Mouse (Mus musculus) forebrain, embryonic 14.5 days (tissue): ENCODE measurements at regions not wholly inside any gene's neighbourhood (a gene's known extent, or its start where the extent isn't known, plus 50 kb on each side); places are given as distances from the start of the nearest gene placed in this dataset.

Experiments
- ATAC-seq: fragments of 200-750 bp; cut with Nextera tagmentation; 2 replicates; pipeline ENCODE4 v1.8.0; 2017; ENCODE audit warnings: mild to moderate bottlenecking, moderate library complexity
- DNase-seq: peaks from one replicate; pipeline ENCODE4 v3.0.0-alpha.2; 2015; ENCODE audit warnings: low spot score
- H3K27ac ChIP-seq: fragments of 300-500 bp; sonication (generic); 2 replicates; pipeline ENCODE4 v1.5.1; 2014; ENCODE audit warnings: low read depth, mild to moderate bottlenecking, control low read depth, low read length, moderate library complexity
- H3K27me3 ChIP-seq: fragments of 300-500 bp; sonication (generic); replicated peaks from 2 replicates; pipeline ENCODE4 v1.6.1; 2014; ENCODE audit warnings: low read length, control low read depth, mixed read lengths; ENCODE audit not compliant: control insufficient read depth, insufficient read depth
- H3K36me3 ChIP-seq: fragments of 300-500 bp; sonication (generic); 2 replicates; pipeline ENCODE4 v1.6.1; 2014; ENCODE audit warnings: low read length, control low read depth; ENCODE audit not compliant: control insufficient read depth, insufficient read depth
- H3K4me1 ChIP-seq: fragments of 300-500 bp; sonication (generic); 2 replicates; pipeline ENCODE4 v1.6.1; 2014; ENCODE audit warnings: antibody characterized with exemption, low read length, control low read depth; ENCODE audit not compliant: control insufficient read depth, insufficient read depth
- H3K4me2 ChIP-seq: fragments of 300-500 bp; sonication (generic); 2 replicates; pipeline ENCODE4 v1.6.1; 2014; ENCODE audit warnings: mild to moderate bottlenecking, control low read depth, low read length
- H3K4me3 ChIP-seq: fragments of 300-500 bp; sonication (generic); 2 replicates; pipeline ENCODE4 v1.5.1; 2014; ENCODE audit warnings: low read depth, low read length, control low read depth
- H3K9ac ChIP-seq: fragments of 300-500 bp; sonication (generic); 2 replicates; pipeline ENCODE4 v1.6.1; 2014; ENCODE audit warnings: mild to moderate bottlenecking, low read length, control low read depth, moderate library complexity
- H3K9me3 ChIP-seq: fragments of 300-500 bp; sonication (generic); replicated peaks from 2 replicates; pipeline ENCODE4 v1.6.1; 2016; ENCODE audit warnings: low read length, control low read depth, mixed read lengths; ENCODE audit not compliant: control insufficient read depth
- WGBS: fragments of 180-500 bp; shearing (Covaris S2); extraction: QIAGEN DNeasy Blood & Tissue Kit; methylation state at CpG from one replicate; pipeline ENCODE4 v1.1.7; 2014; 5-methylcytosine and 5-hydroxymethylcytosine counted together

DNA sequence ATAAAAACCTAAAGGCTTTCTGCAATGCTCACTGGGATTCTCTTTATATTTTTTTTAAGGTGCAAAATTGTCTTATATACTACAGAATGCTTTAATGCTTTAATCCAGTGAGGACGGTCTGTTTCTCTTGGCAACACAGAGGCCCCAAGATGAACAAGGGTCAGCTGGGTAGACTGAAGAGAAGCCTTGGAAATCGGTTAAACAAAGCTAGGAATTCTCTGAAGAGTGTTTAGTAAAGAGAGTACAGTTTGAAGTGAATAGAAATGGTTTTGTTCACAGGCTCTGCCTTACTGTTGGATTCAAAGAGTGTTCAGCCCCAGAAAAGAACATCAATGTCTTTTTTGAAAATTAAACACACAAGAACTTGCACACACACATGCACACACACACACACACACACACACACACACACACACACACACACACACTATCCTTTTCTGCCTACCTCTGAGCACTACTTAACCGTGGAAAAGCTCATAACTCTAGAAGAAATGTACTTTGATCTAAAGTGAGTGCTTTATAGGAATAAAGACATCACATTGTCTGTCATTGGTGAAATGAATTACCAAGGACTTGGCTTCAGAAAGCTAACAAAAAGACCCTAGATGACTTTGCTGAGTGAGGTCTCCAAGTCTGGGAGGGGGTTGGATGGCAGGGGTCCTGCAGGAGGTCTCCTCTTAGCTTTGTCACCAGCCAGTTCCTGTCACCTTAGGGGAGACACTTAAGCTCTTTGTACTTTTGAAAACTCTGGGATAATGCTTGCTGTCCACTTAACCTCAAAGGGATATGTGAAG lies 201.5 kb downstream of the Cd47 start:
- peak; percentile 50 for DNase-seq
- ATAC-seq, result peak; percentile 64
- WGBS, result 30% methylated on average over 3 of the region's 3 CpGs

DNA sequence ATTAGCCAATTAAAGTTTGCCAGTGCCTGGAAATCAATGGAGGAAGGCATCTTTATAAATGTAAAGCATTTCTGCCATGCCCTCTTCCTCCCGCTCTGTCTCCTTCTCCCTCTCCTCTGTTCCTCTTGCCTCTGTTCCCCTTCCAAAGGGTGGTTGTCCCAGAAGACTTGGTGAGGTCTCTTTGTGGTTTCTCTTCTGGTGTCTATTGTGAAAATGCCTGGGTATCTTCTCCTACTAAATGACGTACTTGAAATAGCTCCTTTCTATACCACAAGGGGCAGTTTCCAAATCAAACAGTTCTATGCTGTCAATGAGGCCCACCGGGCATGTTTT lies 202.1 kb downstream of the Cd47 start:
- Histone ChIP-seq H3K36me3 (no peaks in the 10 kb centered on the region), H3K9me3 (no peaks in the 10 kb centered on the region), H3K4me1 (no peaks in the 10 kb centered on the region), H3K4me3 (no peak overlapping the region), H3K4me2 (no peak overlapping the region), H3K27me3 (no peaks in the 10 kb centered on the region), H3K27ac (no peak overlapping the region), H3K9ac (no peak overlapping the region)
- DNase-seq, result no peak
- WGBS, result 65% methylated on average over 3 of the region's 3 CpGs
- peak; percentile 56 for ATAC-seq

More for the DNA sequence above, 201.5 kb downstream of the Cd47 start:
- H3K36me3 ChIP-seq, result no peaks in the 10 kb centered on the region
- no peaks in the 10 kb centered on the region for H3K9me3 ChIP-seq
- no peaks in the 10 kb centered on the region for H3K27me3 ChIP-seq
- no peaks in the 10 kb centered on the region for H3K4me1 ChIP-seq
- H3K9ac ChIP-seq, result no peak overlapping the region
- no peak overlapping the region for H3K4me2 ChIP-seq
- H3K27ac ChIP-seq, result no peak overlapping the region
- no peak overlapping the region for H3K4me3 ChIP-seq

DNA sequence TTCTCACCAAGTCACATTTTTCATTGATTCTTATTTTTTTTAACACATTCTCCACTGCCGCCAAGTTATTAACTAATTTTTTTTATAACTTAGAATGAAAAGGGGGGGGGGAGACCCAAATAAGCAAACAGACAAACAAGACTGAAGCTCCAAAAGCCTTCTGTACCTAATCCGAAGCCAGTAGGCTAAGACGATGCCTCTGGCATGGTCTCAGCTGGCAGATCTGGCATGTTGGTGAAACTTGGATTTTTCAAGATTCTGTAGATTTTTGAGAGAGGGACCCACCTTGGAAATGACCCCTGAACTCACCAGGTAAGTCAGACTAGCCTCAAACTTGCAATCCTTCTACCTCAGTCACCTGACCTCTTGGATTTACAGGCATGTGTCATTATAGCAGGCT lies 208.7 kb downstream of the Cd47 start:
- Histone ChIP-seq H3K4me1 (no peaks in the 10 kb centered on the region; the same call in 1 of the 2 replicates), H3K27me3 (no peaks in the 10 kb centered on the region), H3K9me3 (no peaks in the 10 kb centered on the region), H3K36me3 (no peaks in the 10 kb centered on the region), H3K27ac (no peak overlapping the region), H3K4me2 (no peak overlapping the region), H3K4me3 (no peak overlapping the region), H3K9ac (no peak overlapping the region)
- ATAC-seq (no peak), DNase-seq (no peak)
- 87% methylated on average over 3 of the region's 3 CpGs for WGBS

DNA sequence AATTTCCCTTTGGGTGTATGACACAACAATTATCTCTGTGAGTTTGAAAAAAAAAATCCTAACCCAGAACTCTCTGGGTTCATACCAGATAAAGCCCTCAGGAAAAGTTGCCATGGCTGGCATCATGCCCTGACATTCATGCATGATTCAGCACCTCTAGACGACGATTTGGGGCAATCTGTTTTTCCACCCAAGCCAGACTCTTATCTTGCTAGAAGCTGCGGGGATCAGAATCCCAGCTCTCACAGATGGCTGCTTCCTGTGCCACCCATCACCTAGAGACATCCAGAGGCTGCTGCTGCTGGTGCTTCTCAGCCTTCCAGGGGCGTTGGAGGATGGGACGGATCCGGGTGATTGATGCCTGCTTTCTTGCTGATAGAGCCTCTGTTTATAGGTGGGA lies 209.2 kb downstream of the Cd47 start:
- H3K9me3 ChIP-seq, result no peaks in the 10 kb centered on the region
- 56% methylated on average over 6 of the region's 6 CpGs for WGBS
- no peaks in the 10 kb centered on the region; the same call in 1 of the 2 replicates for H3K4me1 ChIP-seq
- ATAC-seq (peak; percentile 67; the same call in 1 of the 2 replicates), DNase-seq (peak; percentile 77)
- no peak overlapping the region for H3K27ac ChIP-seq
- H3K36me3 ChIP-seq, result no peaks in the 10 kb centered on the region
- H3K9ac ChIP-seq, result no peak overlapping the region
- no peaks in the 10 kb centered on the region for H3K27me3 ChIP-seq
- H3K4me3 ChIP-seq, result no peak overlapping the region
- no peak overlapping the region for H3K4me2 ChIP-seq

DNA sequence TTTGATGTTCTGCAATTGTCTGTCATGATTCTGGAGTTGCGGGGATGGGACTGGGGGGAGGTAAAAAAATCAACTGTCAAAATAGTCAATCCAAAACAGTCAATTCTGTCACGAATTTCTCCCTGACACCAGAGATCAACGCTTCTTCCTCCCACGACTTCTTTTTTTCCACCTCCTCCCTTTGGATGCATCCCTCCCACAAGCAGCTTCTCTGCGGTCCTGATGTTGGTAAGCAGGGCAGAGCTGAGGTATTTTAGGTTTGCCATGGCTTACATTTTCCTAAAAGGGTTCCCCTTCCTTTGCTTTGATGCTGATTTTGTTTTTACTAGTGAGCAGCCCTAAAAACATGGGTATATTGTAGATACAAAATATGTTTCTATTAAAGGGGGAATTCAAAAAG lies 209.7 kb downstream of the Cd47 start:
- Histone ChIP-seq H3K4me3 (no peak overlapping the region), H3K4me2 (no peak overlapping the region), H3K4me1 (no peaks in the 10 kb centered on the region; the same call in 1 of the 2 replicates), H3K27ac (no peak overlapping the region), H3K27me3 (no peaks in the 10 kb centered on the region), H3K36me3 (no peaks in the 10 kb centered on the region), H3K9me3 (no peaks in the 10 kb centered on the region), H3K9ac (no peak overlapping the region)
- DNase-seq, result no peak
- WGBS, result 76% methylated on average over 5 of the region's 5 CpGs
- no peak for ATAC-seq

DNA sequence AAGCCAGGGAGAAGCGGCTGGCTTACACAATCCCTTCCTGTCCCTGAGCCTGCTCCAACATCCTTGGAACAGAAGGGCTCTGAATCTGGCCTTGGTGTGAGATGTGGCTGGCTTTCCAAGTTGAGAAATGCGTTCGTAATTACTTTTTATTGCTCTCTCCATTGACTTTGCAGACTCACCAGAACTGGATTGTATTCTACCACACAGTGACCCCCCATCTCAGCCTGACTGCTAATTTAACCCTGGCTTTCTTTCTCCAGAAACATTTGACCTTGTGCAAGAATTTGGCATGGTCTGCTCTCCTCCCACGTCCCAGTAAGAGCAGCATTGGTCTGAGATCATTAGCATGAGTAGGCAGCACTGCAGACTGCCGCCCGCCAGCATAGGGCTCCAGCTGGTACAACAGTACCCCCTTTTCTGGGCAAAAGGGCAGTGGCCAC lies 210.2 kb downstream of the Cd47 start:
- no peak overlapping the region for H3K9ac ChIP-seq

DNA sequence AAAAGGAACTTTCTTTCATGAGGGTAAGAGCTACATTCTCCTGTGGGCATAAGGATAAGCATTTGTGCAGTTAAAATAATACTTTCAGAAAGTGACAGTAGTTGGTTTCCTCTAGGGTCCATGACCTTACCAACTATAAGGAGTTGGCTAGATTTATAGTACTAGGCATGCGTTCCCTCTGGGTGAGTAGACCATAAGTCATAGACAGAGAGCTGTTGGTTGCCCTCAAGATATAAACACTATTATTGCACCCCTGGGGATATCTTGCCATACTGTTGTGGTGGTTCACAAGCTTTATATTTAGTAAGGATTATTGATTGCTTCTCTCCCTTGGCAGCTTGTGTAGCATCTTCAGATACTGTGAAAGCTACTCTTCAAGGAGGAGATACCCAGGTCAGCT lies 223.6 kb downstream of the Cd47 start:
- H3K4me1 ChIP-seq, result peaks cover 7% of the 10 kb centered on the region; the same call in 1 of the 2 replicates
- H3K9me3 ChIP-seq, result no peaks in the 10 kb centered on the region
- ATAC-seq (no peak), DNase-seq (no peak)
- no peak overlapping the region for H3K4me2 ChIP-seq
- no peak overlapping the region for H3K9ac ChIP-seq
- H3K4me3 ChIP-seq, result no peak overlapping the region
- no peaks in the 10 kb centered on the region for H3K36me3 ChIP-seq
- H3K27me3 ChIP-seq, result no peaks in the 10 kb centered on the region
- WGBS, result 100% methylated on average over 1 of the region's 1 CpGs
- H3K27ac ChIP-seq, result no peak overlapping the region

More for the DNA sequence above, 210.2 kb downstream of the Cd47 start:
- Histone ChIP-seq H3K9me3 (no peaks in the 10 kb centered on the region), H3K27me3 (no peaks in the 10 kb centered on the region), H3K4me3 (no peak overlapping the region), H3K4me1 (no peaks in the 10 kb centered on the region; the same call in 1 of the 2 replicates), H3K36me3 (no peaks in the 10 kb centered on the region), H3K27ac (no peak overlapping the region), H3K4me2 (no peak overlapping the region)
- ATAC-seq, result no peak
- 75% methylated on average over 6 of the region's 6 CpGs for WGBS
- DNase-seq, result no peak

DNA sequence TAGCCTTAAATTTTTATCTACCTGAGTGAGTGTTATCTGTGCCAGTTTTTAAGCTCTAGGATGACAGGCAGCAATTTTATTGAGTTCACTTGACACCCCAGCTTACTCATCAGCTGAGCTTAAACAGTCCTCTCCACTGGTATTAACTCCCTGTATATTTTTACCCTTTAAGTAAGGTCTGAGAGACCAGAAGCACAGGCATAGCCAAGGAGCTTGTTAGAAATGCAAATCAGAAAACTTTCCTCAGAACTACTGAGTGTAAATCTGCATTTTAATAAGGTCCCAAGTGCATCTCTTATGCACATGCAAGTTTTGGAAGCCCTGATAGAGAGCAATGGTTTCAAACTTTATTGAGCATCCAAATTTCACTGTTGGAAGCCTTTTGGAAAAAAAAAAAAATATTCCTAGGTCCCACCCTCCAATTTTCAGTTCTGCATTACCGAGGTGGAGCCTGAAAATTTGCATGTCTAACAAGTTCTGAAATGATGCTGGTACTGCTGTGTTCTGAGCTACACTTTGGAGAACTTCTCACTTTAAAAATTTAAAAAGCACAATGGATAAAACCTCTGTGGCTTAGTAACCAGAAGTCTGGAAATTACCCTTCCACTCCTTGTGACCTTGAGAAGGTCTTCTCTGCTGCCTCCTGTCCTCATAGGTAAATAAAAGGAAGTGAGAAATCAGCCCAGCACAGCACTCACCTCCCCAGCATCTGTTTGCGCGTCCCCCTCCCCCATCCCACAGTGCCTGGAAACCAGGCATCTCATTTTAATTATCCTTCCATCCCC lies 226.0 kb downstream of the Cd47 start:
- Histone ChIP-seq H3K4me3 (no peak overlapping the region), H3K9ac (no peak overlapping the region), H3K27ac (no peak overlapping the region), H3K4me1 (peaks cover 7% of the 10 kb centered on the region; the same call in 1 of the 2 replicates), H3K4me2 (no peak overlapping the region), H3K9me3 (no peaks in the 10 kb centered on the region), H3K36me3 (no peaks in the 10 kb centered on the region), H3K27me3 (no peaks in the 10 kb centered on the region)
- DNase-seq (no peak), ATAC-seq (peak; percentile 71)
- WGBS, result 22% methylated on average over 3 of the region's 3 CpGs

DNA sequence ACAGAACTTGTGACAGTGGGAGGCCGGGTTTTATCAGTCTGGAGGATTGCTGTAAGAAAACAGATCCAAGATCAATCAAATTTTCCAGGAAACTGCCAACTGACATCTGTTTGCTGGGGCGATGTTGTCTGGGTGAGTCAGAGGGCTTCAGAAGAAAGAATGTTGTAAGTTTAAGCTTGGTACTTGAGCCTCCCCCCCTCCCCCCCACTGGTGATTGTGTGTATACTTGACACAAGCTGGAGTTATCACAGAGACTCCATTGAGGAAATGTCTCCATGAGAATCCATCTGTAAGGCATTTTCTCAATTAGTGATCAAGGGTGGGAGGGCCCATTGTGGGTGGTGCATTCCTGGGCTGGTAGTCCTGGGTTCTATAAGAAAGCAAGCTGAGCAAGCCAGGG lies 226.9 kb downstream of the Cd47 start:
- 40% methylated on average over 2 of the region's 2 CpGs for WGBS
- H3K4me3 ChIP-seq, result no peak overlapping the region
- DNase-seq (no peak), ATAC-seq (no peak)
- peaks cover 7% of the 10 kb centered on the region; the same call in 1 of the 2 replicates for H3K4me1 ChIP-seq
- H3K4me2 ChIP-seq, result no peak overlapping the region
- H3K36me3 ChIP-seq, result no peaks in the 10 kb centered on the region
- no peak overlapping the region for H3K9ac ChIP-seq
- H3K9me3 ChIP-seq, result no peaks in the 10 kb centered on the region
- no peaks in the 10 kb centered on the region for H3K27me3 ChIP-seq
- H3K27ac ChIP-seq, result no peak overlapping the region
